Mouse (Mus musculus): Measurements from ENCODE around the gene Fgfr2.

Fgfr2 gene

GRCm38 (mm10) chr7:132644605-132645279 is 478.4 kb downstream of the Fgfr2 start:
- no peak for DNase-seq

GRCm38 (mm10) chr7:132641606-132642005 is 481.5 kb downstream of the Fgfr2 start:
- DNase-seq: no peak

DNA sequence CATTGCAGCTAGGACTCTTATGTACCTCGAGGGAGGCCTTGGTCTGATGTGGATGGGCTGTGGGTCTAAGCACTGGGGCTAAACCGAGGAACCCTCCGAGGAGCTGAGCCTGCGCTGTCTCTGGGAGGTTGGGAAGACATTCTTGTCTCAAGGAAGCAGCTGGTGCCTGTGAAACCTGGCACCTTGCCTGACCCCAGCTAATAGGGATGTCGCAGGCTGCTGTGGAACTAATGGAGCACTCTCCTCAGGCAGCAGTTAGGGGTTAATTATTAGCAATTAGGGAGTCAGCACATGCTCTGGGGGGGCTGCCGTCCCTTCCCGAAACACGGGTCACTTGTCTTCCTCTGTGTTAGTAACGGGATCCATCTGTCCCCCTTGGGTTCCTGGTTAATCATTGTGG is 482.2 kb downstream of the Fgfr2 start:
- peak; percentile 28 to 63 for DNase-seq

DNA sequence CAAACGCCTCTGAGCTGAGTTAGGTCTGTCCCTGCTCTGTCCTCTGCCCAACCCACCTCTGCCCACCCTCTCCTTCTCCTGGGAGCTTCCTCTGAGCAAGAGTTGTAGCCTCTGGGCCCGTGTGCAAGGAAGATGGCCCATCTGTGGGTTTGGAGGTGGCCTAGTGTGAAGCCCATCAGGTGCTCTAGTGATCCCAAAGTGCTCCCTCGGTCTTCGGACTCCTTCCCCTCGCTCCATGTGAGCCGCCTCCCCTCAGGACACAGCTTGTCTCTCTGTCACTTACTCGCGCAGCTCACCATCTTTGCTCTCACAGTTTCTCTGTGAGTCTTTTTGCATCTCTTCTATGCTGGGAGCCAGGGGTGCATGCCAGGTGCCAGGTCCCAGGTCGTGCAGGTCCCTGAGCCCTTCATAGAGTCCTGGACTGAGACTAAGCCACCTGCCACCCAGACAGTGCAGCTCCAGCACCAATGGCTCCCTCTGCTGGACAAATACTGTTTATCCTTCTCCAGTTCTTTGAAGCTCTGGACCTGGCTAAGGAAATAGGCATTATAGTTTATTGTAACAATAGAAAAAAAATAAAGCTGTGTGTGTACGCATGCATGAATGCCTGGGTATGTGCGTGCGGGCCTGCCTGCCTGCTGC is 484.6 kb downstream of the Fgfr2 start:
- peak; percentile 45 to 67 for DNase-seq

DNA sequence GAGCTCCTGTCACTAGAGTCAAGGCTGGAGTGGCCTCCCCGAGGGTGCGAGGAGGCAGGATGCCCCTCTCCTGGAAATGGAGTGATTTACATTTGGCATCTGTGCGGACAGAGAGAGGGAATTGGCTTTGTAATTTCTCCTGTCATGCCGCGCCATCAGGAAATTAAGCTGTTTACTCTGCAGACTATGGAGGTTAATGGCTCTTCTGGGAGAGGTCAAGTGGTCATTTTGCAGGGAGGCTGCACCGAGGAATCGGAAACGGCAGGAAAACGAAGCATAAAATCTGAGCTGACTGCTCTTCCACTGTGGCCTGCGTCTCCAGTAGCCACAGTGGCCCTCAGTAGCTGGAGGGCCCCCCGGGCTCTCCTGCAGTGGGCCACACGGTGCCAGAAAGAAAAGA is 485.9 kb downstream of the Fgfr2 start:
- DNase-seq: no peak

- peak in 1 of 2 experiments; percentile 43 for DNase-seq
Measured at GRCm38 (mm10) chr7:132631313-132631712, 491.8 kb downstream of the Fgfr2 start.

DNA sequence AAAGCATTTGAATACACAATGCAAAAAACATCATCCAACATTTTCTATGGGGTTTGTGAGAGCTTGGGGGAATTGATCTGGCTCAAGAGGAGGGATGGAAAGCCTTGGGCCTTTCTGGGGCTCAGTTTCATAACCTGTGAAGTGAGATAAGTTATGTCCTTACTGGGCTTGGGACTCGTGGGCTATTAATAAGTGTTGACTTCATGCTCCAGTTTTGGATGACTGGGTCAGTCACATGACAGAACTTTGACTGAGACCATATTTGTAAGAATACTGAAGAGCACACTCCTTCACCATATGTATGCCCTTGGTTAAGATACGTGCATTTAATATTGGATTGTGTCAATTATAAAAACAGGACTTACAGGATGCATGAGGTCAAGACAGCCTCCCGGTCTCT is 495.7 kb downstream of the Fgfr2 start:
- DNase-seq: no peak

- no peak for DNase-seq
Measured at GRCm38 (mm10) chr7:132626174-132626573, 497.0 kb downstream of the Fgfr2 start.

- DNase-seq: no peak
Measured at GRCm38 (mm10) chr7:132624161-132624560, 499.0 kb downstream of the Fgfr2 start.

- DNase-seq: no peak
Measured at GRCm38 (mm10) chr7:132619975-132620918, 502.9 kb downstream of the Fgfr2 start.

GRCm38 (mm10) chr7:132619549-132619948 is 503.6 kb downstream of the Fgfr2 start:
- no peak for DNase-seq

- no peak for DNase-seq
Measured at GRCm38 (mm10) chr7:132617021-132617564, 506.1 kb downstream of the Fgfr2 start.

DNA sequence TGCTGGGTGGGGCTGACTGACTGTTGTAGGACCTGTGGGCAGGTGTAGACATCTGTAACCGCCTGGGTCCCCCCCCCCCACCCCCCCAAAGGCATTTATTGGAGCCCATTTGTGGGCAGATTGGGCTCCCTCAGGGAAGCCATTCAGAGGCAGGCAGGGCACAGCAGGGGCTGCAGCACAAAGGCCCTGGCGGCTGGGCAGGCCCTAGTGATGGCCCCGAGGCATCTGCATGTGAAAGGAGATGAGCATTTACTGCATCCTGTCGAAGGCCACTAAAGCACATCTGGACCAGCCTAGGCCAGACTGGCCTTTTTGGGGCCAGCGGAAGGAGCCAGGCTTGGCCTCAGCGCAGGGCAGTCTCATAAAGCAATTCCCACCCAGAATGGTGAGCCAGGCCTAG is 506.8 kb downstream of the Fgfr2 start:
- DNase-seq: no peak

GRCm38 (mm10) chr7:132615346-132615745 is 507.8 kb downstream of the Fgfr2 start:
- DNase-seq: no peak

DNA sequence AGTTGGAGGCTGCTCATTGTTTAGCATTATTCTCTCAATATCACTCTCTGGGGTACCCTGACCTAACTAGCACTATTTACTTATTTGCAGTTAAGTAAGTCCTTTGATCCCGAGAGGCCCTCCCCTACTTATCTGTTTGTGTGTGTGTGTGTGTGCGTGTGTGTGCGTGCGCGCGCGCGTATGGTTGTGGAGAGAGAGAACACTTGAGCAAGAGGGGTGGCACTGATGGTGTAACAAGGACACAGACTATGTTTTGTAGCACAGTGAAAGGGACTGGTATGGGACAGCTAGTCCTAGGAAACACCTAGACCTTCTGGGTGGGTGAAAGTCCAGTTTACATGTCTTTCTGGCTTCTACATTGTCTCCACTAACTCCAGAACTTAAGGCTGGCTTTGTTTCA is 511.6 kb downstream of the Fgfr2 start:
- DNase-seq: no peak

DNA sequence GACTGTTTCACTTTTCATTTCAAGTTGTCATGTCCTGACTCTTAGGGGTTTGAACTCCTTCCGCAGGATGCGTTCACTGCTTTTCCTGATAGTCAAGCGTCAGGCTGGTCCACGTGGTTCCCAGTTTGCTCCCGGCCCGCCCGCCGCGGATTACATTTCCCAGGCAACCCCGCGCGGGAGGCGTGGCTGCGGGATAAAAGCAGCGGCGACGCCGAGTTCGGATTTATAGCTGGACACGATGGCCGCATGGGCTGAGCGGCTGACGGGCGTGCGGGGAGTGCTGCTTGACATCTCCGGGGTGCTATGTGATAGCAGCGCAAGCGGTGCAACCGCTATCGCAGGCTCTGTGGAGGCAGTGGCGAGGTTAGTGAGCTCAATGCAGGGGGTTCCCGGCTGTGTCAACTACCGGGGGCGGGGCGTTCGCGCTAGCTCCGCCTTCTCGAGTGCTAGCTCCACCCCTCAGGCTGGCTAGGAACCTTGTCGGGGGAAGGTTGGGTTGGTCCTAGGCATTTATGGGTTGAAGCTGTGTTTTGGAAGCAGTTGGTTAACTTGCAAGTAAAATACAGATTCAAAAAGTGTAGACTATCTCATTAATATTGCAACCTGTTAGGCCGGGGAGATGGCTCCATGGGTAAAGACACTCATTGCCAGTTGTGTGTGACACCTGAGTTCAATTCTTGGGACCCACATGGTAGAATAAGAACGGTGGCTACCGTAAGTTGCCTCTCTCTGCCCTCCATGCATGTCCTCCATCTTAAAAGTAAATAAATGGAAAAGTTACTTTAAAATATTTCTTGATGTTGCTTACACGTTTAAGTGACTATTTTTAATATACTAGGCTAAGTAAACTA is 512.5 kb downstream of the Fgfr2 start, which contains the start of gene Lhpp:
TSS of gene Lhpp (plus strand) at position 171 of the 851 bp plus-strand sequence.
- DNase-seq: peak; percentile 71 to 79

DNA sequence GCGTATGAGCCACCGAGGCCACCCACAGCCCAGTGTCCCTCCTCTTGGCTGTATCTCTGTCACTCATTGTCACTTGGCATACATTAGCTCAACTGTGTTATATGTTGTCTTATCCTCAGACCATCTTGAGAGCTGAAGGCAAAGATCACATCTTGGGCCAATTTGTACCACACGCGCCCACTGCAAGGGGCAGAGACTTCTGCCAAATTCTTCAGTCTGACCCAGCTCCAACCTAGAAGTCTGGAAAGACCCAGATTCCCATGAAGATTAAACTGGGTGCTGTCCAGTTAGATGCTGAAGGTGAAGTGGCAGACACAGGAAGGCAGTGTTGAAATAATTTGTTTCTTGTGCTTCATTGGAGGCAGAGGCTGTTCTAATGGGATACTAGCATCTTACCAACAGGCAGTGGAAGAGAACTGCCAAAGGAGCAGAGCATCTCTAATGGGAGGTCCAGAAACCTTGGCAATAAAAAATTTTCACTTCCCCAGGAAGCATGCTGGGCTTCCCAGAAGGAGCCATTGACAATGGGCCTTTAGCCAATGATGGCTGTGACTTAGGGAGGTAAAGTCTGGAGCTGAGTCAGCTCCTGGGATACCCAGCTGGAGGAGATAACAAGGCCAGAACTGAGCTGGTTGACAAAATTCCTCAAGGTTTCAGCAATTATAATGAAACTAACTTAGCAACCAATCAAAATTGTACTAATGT is 514.7 kb downstream of the Fgfr2 start:
- DNase-seq: peak in 1 of 2 experiments; percentile 22

- DNase-seq: no peak
Measured at GRCm38 (mm10) chr7:132605689-132606088, 517.5 kb downstream of the Fgfr2 start.

DNA sequence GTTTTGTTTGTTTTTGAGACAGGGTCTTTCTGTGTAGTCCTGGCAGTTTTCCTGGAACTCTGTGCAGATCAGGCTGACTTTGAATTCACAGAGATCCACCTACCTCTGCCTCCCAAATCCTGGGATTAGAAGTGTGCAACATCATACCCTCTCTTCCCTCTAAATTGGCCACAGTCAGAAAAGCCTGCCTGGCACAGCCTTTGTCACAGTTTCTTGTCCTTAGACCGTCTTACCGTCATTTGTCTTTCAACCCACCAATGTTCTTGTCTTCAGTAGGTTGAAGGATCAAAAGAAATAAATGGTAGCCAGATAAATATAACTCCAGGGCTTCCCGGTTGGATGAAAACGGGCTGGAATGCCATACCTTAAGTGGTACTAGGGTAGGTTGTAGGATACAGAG is 518.4 kb downstream of the Fgfr2 start:
- DNase-seq: no peak

- no peak for DNase-seq
Measured at GRCm38 (mm10) chr7:132600926-132601325, 522.2 kb downstream of the Fgfr2 start.

GRCm38 (mm10) chr7:132600026-132600425 is 523.1 kb downstream of the Fgfr2 start:
- DNase-seq: no peak
